Mouse (Mus musculus) lung, embryonic 14.5 days (tissue): ENCODE measurements around the gene Snrpd3. TPM values are rescaled to one million over a fixed set of nuclear protein-coding genes. Genes with fewer than 3 reads are reported as not detected.

ENCODE experiments used
- ATAC-seq: fragments of 200-750 bp; cut with Nextera tagmentation; 2 replicates; pipeline ENCODE4 v1.8.0; 2017; ENCODE audit warnings: mild to moderate bottlenecking, moderate TSS enrichment, moderate library complexity; ENCODE audit not compliant: insufficient read depth
- DNase-seq: peaks from one replicate; pipeline ENCODE4 v3.0.0-alpha.2; 2015
- H3K27ac ChIP-seq: fragments of 300-500 bp; sonication (generic); 2 replicates; pipeline ENCODE4 v1.5.1; 2014; ENCODE audit warnings: low read depth, mild to moderate bottlenecking, moderate library complexity
- H3K27me3 ChIP-seq: fragments of 300-500 bp; sonication (generic); 2 replicates; pipeline ENCODE4 v1.6.1; 2014; ENCODE audit warnings: low read length, control low read depth; ENCODE audit not compliant: insufficient read depth
- H3K36me3 ChIP-seq: fragments of 300-500 bp; sonication (generic); 2 replicates; pipeline ENCODE4 v1.6.1; 2014; ENCODE audit warnings: control low read depth; ENCODE audit not compliant: insufficient read depth
- H3K4me1 ChIP-seq: fragments of 300-500 bp; sonication (generic); 2 replicates; pipeline ENCODE4 v1.6.1; 2014; ENCODE audit warnings: antibody characterized with exemption, control low read depth; ENCODE audit not compliant: insufficient read depth
- H3K4me2 ChIP-seq: fragments of 300-500 bp; sonication (generic); 2 replicates; pipeline ENCODE4 v1.6.1; 2014; ENCODE audit warnings: mild to moderate bottlenecking
- H3K4me3 ChIP-seq: fragments of 300-500 bp; sonication (generic); 2 replicates; pipeline ENCODE4 v1.5.1; 2014; ENCODE audit warnings: low read depth, low read length
- H3K9ac ChIP-seq: fragments of 300-500 bp; sonication (generic); 2 replicates; pipeline ENCODE4 v1.6.1; 2014
- H3K9me3 ChIP-seq: fragments of 300-500 bp; sonication (generic); 2 replicates; pipeline ENCODE4 v1.6.1; 2016; ENCODE audit warnings: low read depth, low read length, control low read depth
- CTCF ChIP-seq: IDR thresholded peaks from 2 replicates; pipeline ENCODE4 v1.5.1; 2016; ENCODE audit warnings: antibody characterized with exemption, low read depth
- WGBS: fragments of 180-500 bp; shearing (Covaris S2); extraction: QIAGEN DNeasy Blood & Tissue Kit; methylation state at CpG from one replicate; pipeline ENCODE4 v1.1.7; 2014; 5-methylcytosine and 5-hydroxymethylcytosine counted together
- polyA plus RNA-seq: library from polyadenylated mRNA; unstranded; fragments of >200 nt; fragmentation: Nextera tagmentation; extraction: Ambion mirVana; gene quantifications from 2 replicates; pipeline ENCODE4 v1.2.1, GENCODE M21; 2014

The Snrpd3 gene
- polyA plus RNA-seq, 1 experiment from 2014 or later: 202 TPM

GRCm38 (mm10) chr10:75559676-75560548 is 42.6 kb downstream of the Snrpd3 start, which contains the start of gene Lrrc75b:
Gene Lrrc75b, minus strand, starts transcription at chr10:75560330.
- WGBS: under 1% methylated on average over 72 of the region's 75 CpGs

GRCm38 (mm10) chr10:75560549-75560899 is 43.2 kb downstream of the Snrpd3 start:
- H3K4me2 ChIP-seq: peak overlapping the region; percentile 99
- H3K9ac ChIP-seq: peak overlapping the region; percentile 59; the same call in 1 of the 2 replicates
- peak; percentile 41; the same call in 1 of the 2 replicates for ATAC-seq
- H3K36me3 ChIP-seq: no peaks in the 10 kb centered on the region
- TF ChIP-seq CTCF: no peak
- H3K9me3 ChIP-seq: no peaks in the 10 kb centered on the region
- WGBS: 10% methylated on average over 6 of the region's 6 CpGs
- H3K4me3 ChIP-seq: peak overlapping the region; percentile 56
- H3K4me1 ChIP-seq: peaks cover 11% of the 10 kb centered on the region
- H3K27me3 ChIP-seq: peaks cover 28% of the 10 kb centered on the region
- H3K27ac ChIP-seq: no peak overlapping the region
- DNase-seq: no peak

More at GRCm38 (mm10) chr10:75559676-75560548, 42.6 kb downstream of the Snrpd3 start, which contains the start of gene Lrrc75b:
- H3K4me3 ChIP-seq: peak within 1 kb of the TSS; percentile 56
- H3K9me3 ChIP-seq: no peaks in the 10 kb centered on the region
- peaks cover 11% of the 10 kb centered on the region for H3K4me1 ChIP-seq
- DNase-seq (peak; percentile 60), ATAC-seq (peak; percentile 52)
- peaks cover 28% of the 10 kb centered on the region for H3K27me3 ChIP-seq
- no peaks in the 10 kb centered on the region for H3K36me3 ChIP-seq
- H3K9ac ChIP-seq: peak within 1 kb of the TSS; percentile 59
- no peak for TF ChIP-seq CTCF
- no peak within 1 kb of the TSS for H3K27ac ChIP-seq
- H3K4me2 ChIP-seq: peak within 1 kb of the TSS; percentile 99

- Histone ChIP-seq H3K9ac (no peak within 1 kb of the TSS; the same call in 1 of the 2 replicates), H3K27ac (no peak within 1 kb of the TSS), H3K9me3 (no peaks in the 10 kb centered on the region), H3K36me3 (no peaks in the 10 kb centered on the region), H3K4me3 (peak within 1 kb of the TSS; percentile 56), H3K27me3 (peaks cover 28% of the 10 kb centered on the region), H3K4me2 (peak within 1 kb of the TSS; percentile 99), H3K4me1 (peaks cover 9% of the 10 kb centered on the region)
- DNase-seq: no peak
- no peak for TF ChIP-seq CTCF
- 51% methylated on average over 10 of the region's 10 CpGs for WGBS
- no peak for ATAC-seq
These were observed 43.8 kb downstream of the Snrpd3 start, which contains the start of gene Ggt1 for GRCm38 (mm10) chr10:75561071-75561654. Gene Ggt1, plus strand, starts transcription at chr10:75561604.

- no peak overlapping the region for H3K4me3 ChIP-seq
- no peaks in the 10 kb centered on the region for H3K36me3 ChIP-seq
- no peak overlapping the region for H3K4me2 ChIP-seq
- H3K27me3 ChIP-seq: peaks cover 28% of the 10 kb centered on the region
- H3K27ac ChIP-seq: no peak overlapping the region
- no peak for ATAC-seq
- DNase-seq: no peak
- WGBS: 77% methylated on average over 8 of the region's 8 CpGs
- TF ChIP-seq CTCF: no peak
- H3K9ac ChIP-seq: no peak overlapping the region
- no peaks in the 10 kb centered on the region for H3K9me3 ChIP-seq
- peaks cover 4% of the 10 kb centered on the region; the same call in 1 of the 2 replicates for H3K4me1 ChIP-seq
These were observed 45.2 kb downstream of the Snrpd3 start for GRCm38 (mm10) chr10:75562596-75562995.

GRCm38 (mm10) chr10:75564687-75565265 is 47.4 kb downstream of the Snrpd3 start:
- H3K4me1 ChIP-seq: peaks cover 4% of the 10 kb centered on the region; the same call in 1 of the 2 replicates
- ATAC-seq (no peak), DNase-seq (no peak)
- no peak overlapping the region for H3K4me3 ChIP-seq
- H3K9ac ChIP-seq: no peak overlapping the region
- no peak overlapping the region for H3K4me2 ChIP-seq
- no peak for TF ChIP-seq CTCF
- H3K36me3 ChIP-seq: no peaks in the 10 kb centered on the region
- no peaks in the 10 kb centered on the region for H3K9me3 ChIP-seq
- no peak overlapping the region for H3K27ac ChIP-seq
- peaks cover 20% of the 10 kb centered on the region for H3K27me3 ChIP-seq
- 81% methylated on average over 12 of the region's 12 CpGs for WGBS

GRCm38 (mm10) chr10:75565436-75565835 is 48.1 kb downstream of the Snrpd3 start:
- Histone ChIP-seq H3K9me3 (no peaks in the 10 kb centered on the region), H3K9ac (no peak overlapping the region), H3K4me3 (no peak overlapping the region), H3K36me3 (no peaks in the 10 kb centered on the region), H3K4me2 (no peak overlapping the region), H3K27ac (no peak overlapping the region), H3K27me3 (peaks cover 14% of the 10 kb centered on the region), H3K4me1 (peaks cover under 1% of the 10 kb centered on the region; the same call in 1 of the 2 replicates)
- WGBS: 57% methylated on average over 6 of the region's 6 CpGs
- ATAC-seq (no peak), DNase-seq (no peak)
- no peak for TF ChIP-seq CTCF
